ENCODE assay signal across 8 mouse cellular contexts in the genomic region with DNA sequence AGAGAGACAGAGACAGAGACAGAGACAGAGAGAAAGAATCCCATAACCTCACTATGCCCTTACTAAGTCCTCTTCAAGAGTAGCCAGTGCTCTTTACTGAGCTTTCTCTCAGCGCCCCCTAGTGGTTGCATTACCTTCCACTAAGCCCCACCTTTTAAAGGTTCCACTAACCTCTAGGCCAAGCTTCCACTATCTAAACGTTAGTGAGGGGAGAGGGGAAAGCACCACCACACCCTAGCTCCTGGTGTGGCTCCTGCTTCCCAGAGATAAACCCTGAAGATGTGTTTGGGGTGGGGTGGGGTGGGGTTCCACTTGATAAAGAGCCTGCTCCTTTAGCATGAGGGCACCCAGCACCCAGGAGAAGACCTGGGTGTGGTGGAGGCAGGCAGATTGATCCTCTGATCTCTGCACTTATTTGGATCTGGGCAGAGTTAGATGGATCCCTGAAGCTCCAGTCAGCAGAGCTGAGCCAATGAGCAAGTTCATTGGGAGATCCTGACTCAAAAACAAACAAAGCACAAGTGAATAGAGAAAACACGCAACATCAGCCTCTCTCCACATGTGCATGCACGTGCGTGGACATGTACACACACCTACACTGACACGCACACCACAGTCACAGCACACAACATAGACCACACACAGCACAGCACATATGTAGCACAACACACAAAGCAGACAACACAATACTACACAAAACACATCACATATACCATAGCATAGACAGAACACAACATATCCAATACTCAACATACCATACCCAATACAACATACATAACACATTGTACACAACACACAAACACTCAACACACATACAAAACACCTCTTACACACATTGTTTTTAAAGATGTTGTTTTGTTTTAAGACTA. TPM values are rescaled to one million over a fixed set of nuclear protein-coding genes. Genes with fewer than 3 reads are reported as not detected.
DNase-seq lines count a peak whose midpoint lies in the region; ATAC-seq and TF ChIP-seq lines count a peak whose summit lies in the region.

No protein-coding gene starts in this region.

- TF ChIP-seq CTCF in testis, adult 2 months (IDR thresholded peaks at IDR 0.05; ENCODE audit: control insufficient read depth, insufficient read depth, insufficient replicate concordance, low read depth, low read length) = peak; percentile 27; the same call in 1 of the 2 replicates

- H3K36me3 ChIP-seq in hindbrain, embryonic 14.5 days (replicated peaks; ENCODE audit: control insufficient read depth, insufficient read depth) = no peaks in the 10 kb centered on the region
- no peaks in the 10 kb centered on the region for H3K36me3 ChIP-seq in hindbrain, embryonic 13.5 days
- H3K36me3 ChIP-seq in kidney, embryonic 14.5 days (ENCODE audit: control insufficient read depth, insufficient read depth, low read length) = no peaks in the 10 kb centered on the region
- no peaks in the 10 kb centered on the region for H3K36me3 ChIP-seq in testis, adult 2 months (ENCODE audit: control insufficient read depth, insufficient read depth, low read length)

- no peaks in the 10 kb centered on the region for H3K9me3 ChIP-seq in hindbrain, embryonic 14.5 days (ENCODE audit: control insufficient read depth, low read length)
- H3K9me3 ChIP-seq in hindbrain, embryonic 13.5 days = 0 out of 2 replicates have a peak, but pooled peaks cover 7% of the 10 kb centered on the region
- no peaks in the 10 kb centered on the region for H3K9me3 ChIP-seq in kidney, embryonic 14.5 days (ENCODE audit: control insufficient read depth, low read length)

- no peak overlapping the region for H3K4me3 ChIP-seq in hindbrain, embryonic 14.5 days (replicated peaks; ENCODE audit: low read length)
- H3K4me3 ChIP-seq in hindbrain, embryonic 13.5 days = no peak overlapping the region
- no peak overlapping the region for H3K4me3 ChIP-seq in kidney, embryonic 14.5 days (ENCODE audit: low read length)
- no peak overlapping the region for H3K4me3 ChIP-seq in testis, adult 2 months (ENCODE audit: control insufficient read depth, low read depth, low read length)

- WGBS in hindbrain, embryonic 14.5 days = 64% methylated on average over 6 of the region's 6 CpGs
- WGBS in hindbrain, embryonic 13.5 days = 62% methylated on average over 6 of the region's 6 CpGs
- 63% methylated on average over 6 of the region's 6 CpGs for WGBS in kidney, embryonic 14.5 days

- no peak for ATAC-seq in hindbrain, embryonic 14.5 days (ENCODE audit: low FRiP score)
- no peak for ATAC-seq in hindbrain, embryonic 13.5 days (ENCODE audit: low FRiP score)
- ATAC-seq in kidney, embryonic 14.5 days (ENCODE audit: low FRiP score, low TSS enrichment) = peak; percentile 48; the same call in 1 of the 2 replicates

- H3K4me2 ChIP-seq in hindbrain, embryonic 14.5 days (replicated peaks) = no peak overlapping the region
- H3K4me2 ChIP-seq in hindbrain, embryonic 13.5 days = no peak overlapping the region
- no peak overlapping the region for H3K4me2 ChIP-seq in kidney, embryonic 14.5 days (replicated peaks; ENCODE audit: low read depth, low read length)

- H3K9ac ChIP-seq in hindbrain, embryonic 14.5 days = no peak overlapping the region
- no peak overlapping the region for H3K9ac ChIP-seq in hindbrain, embryonic 13.5 days
- H3K9ac ChIP-seq in kidney, embryonic 14.5 days (ENCODE audit: low read depth, low read length) = no peak overlapping the region

- H3K27ac ChIP-seq in hindbrain, embryonic 14.5 days = no peak overlapping the region
- no peak overlapping the region for H3K27ac ChIP-seq in hindbrain, embryonic 13.5 days
- H3K27ac ChIP-seq in kidney, embryonic 14.5 days (ENCODE audit: low read depth, low read length) = no peak overlapping the region
- no peak overlapping the region for H3K27ac ChIP-seq in testis, adult 2 months (ENCODE audit: control insufficient read depth, insufficient read depth, low read depth, low read length)

- no peak for TF ChIP-seq POLR2A in testis, adult 2 months (IDR thresholded peaks at IDR 0.05; ENCODE audit: control insufficient read depth, low read depth, low read length)

- H3K4me1 ChIP-seq in hindbrain, embryonic 14.5 days (replicated peaks; ENCODE audit: control insufficient read depth, insufficient read depth, low read length) = no peaks in the 10 kb centered on the region
- H3K4me1 ChIP-seq in hindbrain, embryonic 13.5 days (replicated peaks) = peaks cover 4% of the 10 kb centered on the region
- no peaks in the 10 kb centered on the region for H3K4me1 ChIP-seq in kidney, embryonic 14.5 days (ENCODE audit: control insufficient read depth, insufficient read depth, low read length)
- no peaks in the 10 kb centered on the region; the same call in 1 of the 2 replicates for H3K4me1 ChIP-seq in testis, adult 2 months (ENCODE audit: control insufficient read depth, insufficient read depth, low read length)

- no peaks in the 10 kb centered on the region for H3K27me3 ChIP-seq in hindbrain, embryonic 14.5 days (ENCODE audit: control insufficient read depth, insufficient read depth, low read length)
- no peaks in the 10 kb centered on the region for H3K27me3 ChIP-seq in hindbrain, embryonic 13.5 days
- H3K27me3 ChIP-seq in kidney, embryonic 14.5 days (ENCODE audit: control insufficient read depth, insufficient read depth, low read length) = no peaks in the 10 kb centered on the region
- H3K27me3 ChIP-seq in testis, adult 2 months (ENCODE audit: control insufficient read depth, insufficient read depth, low read length) = no peaks in the 10 kb centered on the region

- peak; percentile 69 for DNase-seq in hindbrain, embryonic 14.5 days (ENCODE audit: low spot score)
- peak; percentile 99 for DNase-seq in MEL-GATA-1-ER (ENCODE audit: extremely low read depth, low read depth)
- DNase-seq in cerebellum, adult 18-20 months = peak; percentile 50 to 57
- peak; percentile 74 for DNase-seq in gastrocnemius, postnatal 10 days
- DNase-seq in lung, postnatal 36 days = peak; percentile 89

RNA-seq across cellular contexts. Expression of a gene that starts 11.2 kb away (rescaled TPM):
- polyA plus RNA-seq in hindbrain, embryonic 14.5 days (2014; fragmentation: Nextera tagmentation; extraction: Ambion mirVana) = 185 and 207 TPM in 2 replicates
- polyA plus RNA-seq in hindbrain, embryonic 13.5 days (2015; fragmentation: Nextera tagmentation; extraction: Ambion mirVana) = 133 and 145 TPM in 2 replicates
- total RNA-seq in gastrocnemius, postnatal 10 days (2021) = under 1 TPM; 0.52 TPM
- polyA plus RNA-seq in kidney, embryonic 14.5 days (2014; fragmentation: Nextera tagmentation; extraction: Ambion mirVana) = 4.1 and 5.1 TPM in 2 replicates
- polyA plus RNA-seq in testis, adult 2 months (2012; rRNA removed) = 3.2 and 3.4 TPM in 2 replicates

RNA-seq across cellular contexts. Expression of a gene that starts 57.5 kb away (rescaled TPM):
- polyA plus RNA-seq in hindbrain, embryonic 14.5 days (2014; fragmentation: Nextera tagmentation; extraction: Ambion mirVana) = 0.66 and 0.74 TPM in 2 replicates
- polyA plus RNA-seq in hindbrain, embryonic 13.5 days (2015; fragmentation: Nextera tagmentation; extraction: Ambion mirVana) = 0.36 and 0.44 TPM in 2 replicates
- 10 to 100 TPM; 76.7 to 90.9 TPM for total RNA-seq in gastrocnemius, postnatal 10 days (2021)
- polyA plus RNA-seq in kidney, embryonic 14.5 days (2014; fragmentation: Nextera tagmentation; extraction: Ambion mirVana) = 0.73 and 0.77 TPM in 2 replicates
- polyA plus RNA-seq in testis, adult 2 months (2012; rRNA removed) = 0.62 and 1.0 TPM in 2 replicates

Comparison
In these comparisons a context has a peak if more than half of its experiments do, and no peak if none do; other contexts are left out.
1. RNA of a gene that starts 11.2 kb away (polyA plus RNA-seq): 185 to 207 TPM in hindbrain, embryonic 14.5 days and 133 to 145 TPM in hindbrain, embryonic 13.5 days; 4.1 to 5.1 TPM in kidney, embryonic 14.5 days and 3.2 to 3.4 TPM in testis, adult 2 months; every median in the first group is over 10 times any median in the second.
2. Peak in every context shown above with its lines, with median percentiles within 50 percentile points of each other: DNase-seq.